Mouse (Mus musculus): ENCODE data around the gene Eif3g.

Gene Eif3g

GRCm38 (mm10) chr9:20889185-20890141 lies 9.0 kb downstream of the Eif3g start:
- in situ Hi-C loops (cut with MboI; ENCODE audit: low sequenced_read_pairs) = no loop called here

- in situ Hi-C loops (cut with MboI; ENCODE audit: low sequenced_read_pairs) = no loop called here
Observed at GRCm38 (mm10) chr9:20888386-20888765, 10.0 kb downstream of the Eif3g start.

GRCm38 (mm10) chr9:20887704-20888385 lies 10.6 kb downstream of the Eif3g start, which contains the start of gene Ppan:
Gene Ppan, plus strand, starts transcription at chr9:20888175.
- in situ Hi-C loops (cut with MboI; ENCODE audit: low sequenced_read_pairs) = no loop called here

- in situ Hi-C loops (cut with MboI; ENCODE audit: low sequenced_read_pairs) = no loop called here
Observed at GRCm38 (mm10) chr9:20887191-20887590, 11.2 kb downstream of the Eif3g start.

- in situ Hi-C loops (cut with MboI; ENCODE audit: low sequenced_read_pairs) = no loop called here
Observed at GRCm38 (mm10) chr9:20886563-20886962, 11.9 kb downstream of the Eif3g start.

- in situ Hi-C loops (cut with MboI; ENCODE audit: low sequenced_read_pairs) = no loop called here
Observed at GRCm38 (mm10) chr9:20879097-20879792, 19.2 kb downstream of the Eif3g start, which contains the start of gene Angptl6. Gene Angptl6, minus strand, starts transcription at chr9:20879727.

- in situ Hi-C loops (cut with MboI; ENCODE audit: low sequenced_read_pairs) = no loop called here
Observed at GRCm38 (mm10) chr9:20878710-20879065, 19.7 kb downstream of the Eif3g start.

GRCm38 (mm10) chr9:20878041-20878709 lies 20.2 kb downstream of the Eif3g start:
- in situ Hi-C loops (cut with MboI; ENCODE audit: low sequenced_read_pairs) = no loop called here

- in situ Hi-C loops (cut with MboI; ENCODE audit: low sequenced_read_pairs) = no loop called here
Observed at GRCm38 (mm10) chr9:20877118-20878040, 21.0 kb downstream of the Eif3g start.

GRCm38 (mm10) chr9:20876318-20877117 lies 21.9 kb downstream of the Eif3g start:
- in situ Hi-C loops (cut with MboI; ENCODE audit: low sequenced_read_pairs) = no loop called here

- in situ Hi-C loops (cut with MboI; ENCODE audit: low sequenced_read_pairs) = no loop called here
Observed at GRCm38 (mm10) chr9:20875021-20875790, 23.2 kb downstream of the Eif3g start.

- in situ Hi-C loops (cut with MboI; ENCODE audit: low sequenced_read_pairs) = no loop called here
Observed at GRCm38 (mm10) chr9:20873521-20873920, 24.9 kb downstream of the Eif3g start.

GRCm38 (mm10) chr9:20872991-20873390 lies 25.4 kb downstream of the Eif3g start:
- in situ Hi-C loops (cut with MboI; ENCODE audit: low sequenced_read_pairs) = no loop called here

GRCm38 (mm10) chr9:20870211-20871173 lies 27.9 kb downstream of the Eif3g start:
- in situ Hi-C loops (cut with MboI; ENCODE audit: low sequenced_read_pairs) = no loop called here

- in situ Hi-C loops (cut with MboI; ENCODE audit: low sequenced_read_pairs) = no loop called here
Observed at GRCm38 (mm10) chr9:20869246-20869645, 29.2 kb downstream of the Eif3g start.

- in situ Hi-C loops (cut with MboI; ENCODE audit: low sequenced_read_pairs) = no loop called here
Observed at GRCm38 (mm10) chr9:20868448-20869001, 29.9 kb downstream of the Eif3g start, which contains the start of gene A230050P20Rik. Gene A230050P20Rik, plus strand, starts transcription at chr9:20868642.

GRCm38 (mm10) chr9:20866879-20867278 lies 31.5 kb downstream of the Eif3g start:
- in situ Hi-C loops (cut with MboI; ENCODE audit: low sequenced_read_pairs) = no loop called here

Measured in CH12F3 (cell line).